8 mouse cellular contexts compared by ENCODE assay signal in the genomic region with DNA sequence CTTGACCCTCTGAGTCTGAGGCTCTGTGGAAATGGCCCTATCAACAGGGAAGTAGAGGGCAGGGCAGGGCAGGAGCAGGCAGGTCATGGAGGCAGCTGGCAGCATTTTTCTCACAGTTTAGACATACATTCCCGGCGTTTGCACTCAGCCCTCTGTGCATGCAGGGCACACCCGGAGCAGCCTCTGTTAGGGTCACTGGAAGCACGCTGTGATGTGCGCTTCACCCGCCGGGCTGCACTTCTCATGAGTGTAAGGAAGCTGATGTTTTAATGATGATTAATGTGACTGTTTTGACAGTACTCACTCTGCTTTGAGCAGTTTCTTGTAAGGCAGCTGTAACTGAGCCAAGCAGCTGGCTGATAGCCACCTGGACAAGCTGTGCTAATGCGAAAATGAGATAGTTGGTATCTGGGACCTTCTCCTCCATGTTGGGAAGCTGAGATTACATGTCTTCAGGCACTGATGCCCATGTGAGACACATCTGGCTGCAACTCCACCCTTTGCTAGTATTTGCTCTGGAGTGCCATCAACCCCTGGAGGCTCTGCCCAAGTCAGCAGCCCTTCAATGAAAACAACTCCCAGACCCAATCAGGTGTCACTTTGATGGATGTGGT.
DNase-seq lines count a peak whose midpoint lies in the region; ATAC-seq and TF ChIP-seq lines count a peak whose summit lies in the region.
"Had no signal": no experiment of that assay in that cellular context is flagged by ENCODE, and none has a peak within 500 bp of the region (broad histone marks: within the 10 kb centered on the region; RNA-seq: fewer than 3 reads in every experiment).

No protein-coding gene starts in this region.

- H3K27ac ChIP-seq in limb, embryonic 11.5 days (replicated peaks; ENCODE audit: low read depth, low read length) = no peak overlapping the region
- no peak overlapping the region for H3K27ac ChIP-seq in limb, embryonic 10.5 days
- H3K27ac ChIP-seq in embryonic facial prominence, embryonic 15.5 days (replicated peaks) = peak overlapping the region; percentile 44; the same call in 1 of the 2 replicates
- H3K27ac ChIP-seq in liver, postnatal 0 days (ENCODE audit: low read depth) = peak overlapping the region; percentile 97

- no peaks in the 10 kb centered on the region for H3K9me3 ChIP-seq in limb, embryonic 11.5 days (ENCODE audit: control insufficient read depth, low read length)
- no peaks in the 10 kb centered on the region for H3K9me3 ChIP-seq in limb, embryonic 10.5 days (replicated peaks)
- no peaks in the 10 kb centered on the region for H3K9me3 ChIP-seq in embryonic facial prominence, embryonic 15.5 days (replicated peaks)
- no peaks in the 10 kb centered on the region for H3K9me3 ChIP-seq in liver, postnatal 0 days (ENCODE audit: low read length)

- H3K27me3 ChIP-seq in limb, embryonic 11.5 days (ENCODE audit: control insufficient read depth, insufficient read depth, low read length) = no peaks in the 10 kb centered on the region
- H3K27me3 ChIP-seq in limb, embryonic 10.5 days (ENCODE audit: low read depth, poor library complexity, severe bottlenecking) = no peaks in the 10 kb centered on the region
- no peaks in the 10 kb centered on the region for H3K27me3 ChIP-seq in embryonic facial prominence, embryonic 15.5 days
- H3K27me3 ChIP-seq in liver, postnatal 0 days (ENCODE audit: insufficient read depth, low read length) = no peaks in the 10 kb centered on the region

- peak; percentile 36 for DNase-seq in limb, embryonic 11.5 days (ENCODE audit: low spot score)
- no peak for DNase-seq in limb, embryonic 10.5 days (ENCODE audit: low spot score)
- peak; percentile 27 for DNase-seq in R1 (ENCODE audit: low read depth, low spot score)
- DNase-seq in liver, postnatal 0 days = peak; percentile 79
- no peak for DNase-seq in frontal cortex, adult 2 months (ENCODE audit: extremely low spot score in 1 of 2, low spot score in 1 of 2)
- no peak for DNase-seq in left cerebral cortex, adult 9 months (ENCODE audit: low spot score in 2 of 2)
- DNase-seq: adrenal gland, adult 2 months had no signal

- H3K4me1 ChIP-seq in limb, embryonic 11.5 days (ENCODE audit: control insufficient read depth, insufficient read depth, low read length) = 0 out of 2 replicates have a peak, but pooled peaks cover 2% of the 10 kb centered on the region
- H3K4me1 ChIP-seq in limb, embryonic 10.5 days = peaks cover 23% of the 10 kb centered on the region
- peaks cover 20% of the 10 kb centered on the region for H3K4me1 ChIP-seq in embryonic facial prominence, embryonic 15.5 days
- H3K4me1 ChIP-seq in liver, postnatal 0 days (ENCODE audit: insufficient read depth) = peaks cover 40% of the 10 kb centered on the region

- TF ChIP-seq EP300 in liver, postnatal 0 days (IDR thresholded peaks at IDR 0.05; ENCODE audit: low read depth) = peak; percentile 100

- no peak overlapping the region for H3K4me3 ChIP-seq in limb, embryonic 11.5 days (ENCODE audit: low read depth, low read length)
- no peak overlapping the region for H3K4me3 ChIP-seq in limb, embryonic 10.5 days
- H3K4me3 ChIP-seq in embryonic facial prominence, embryonic 15.5 days (replicated peaks) = no peak overlapping the region
- H3K4me3 ChIP-seq in liver, postnatal 0 days (ENCODE audit: low read depth, low read length) = no peak overlapping the region

- no peak for ATAC-seq in limb, embryonic 11.5 days (ENCODE audit: insufficient number of reproducible peaks, low FRiP score, low TSS enrichment, low read depth)
- no peak for ATAC-seq in embryonic facial prominence, embryonic 15.5 days (ENCODE audit: insufficient number of reproducible peaks, low FRiP score, low TSS enrichment, low read depth)
- ATAC-seq in liver, postnatal 0 days = peak; percentile 94

- 17% methylated on average over 8 of the region's 8 CpGs for WGBS in limb, embryonic 11.5 days
- 18% methylated on average over 8 of the region's 8 CpGs for WGBS in limb, embryonic 10.5 days
- 41% methylated on average over 8 of the region's 8 CpGs for WGBS in embryonic facial prominence, embryonic 15.5 days
- 33% methylated on average over 8 of the region's 8 CpGs for WGBS in liver, postnatal 0 days (ENCODE audit: insufficient replicate concordance)

- no peak overlapping the region for H3K4me2 ChIP-seq in limb, embryonic 11.5 days (ENCODE audit: low read depth, severe bottlenecking)
- H3K4me2 ChIP-seq in embryonic facial prominence, embryonic 15.5 days (replicated peaks) = no peak overlapping the region
- H3K4me2 ChIP-seq in liver, postnatal 0 days (ENCODE audit: low read depth, low read length) = peak overlapping the region; percentile 55

- peak; percentile 20 for TF ChIP-seq CTCF in liver, postnatal 0 days (IDR thresholded peaks at IDR 0.05; ENCODE audit: low read depth)

- no peak overlapping the region for H3K9ac ChIP-seq in limb, embryonic 11.5 days (ENCODE audit: low read length)
- H3K9ac ChIP-seq in embryonic facial prominence, embryonic 15.5 days = no peak overlapping the region
- H3K9ac ChIP-seq in liver, postnatal 0 days (replicated peaks) = peak overlapping the region; percentile 27; the same call in 1 of the 2 replicates

- no peaks in the 10 kb centered on the region for H3K36me3 ChIP-seq in limb, embryonic 11.5 days (ENCODE audit: control insufficient read depth, insufficient read depth, low read length)
- H3K36me3 ChIP-seq in limb, embryonic 10.5 days = no peaks in the 10 kb centered on the region
- no peaks in the 10 kb centered on the region for H3K36me3 ChIP-seq in embryonic facial prominence, embryonic 15.5 days
- H3K36me3 ChIP-seq in liver, postnatal 0 days (replicated peaks; ENCODE audit: insufficient read depth, low read length) = no peaks in the 10 kb centered on the region

Comparison
In these comparisons a context has a peak if more than half of its experiments do, and no peak if none do; other contexts are left out.
1. DNase-seq: peak in limb, embryonic 11.5 days (single experiment), R1 (single experiment) and liver, postnatal 0 days (single experiment); none in limb, embryonic 10.5 days (single experiment), frontal cortex, adult 2 months (0 of 2) and left cerebral cortex, adult 9 months (0 of 2).
2. H3K27ac ChIP-seq: peak in embryonic facial prominence, embryonic 15.5 days (single experiment) and liver, postnatal 0 days (single experiment); none in limb, embryonic 11.5 days (single experiment) and limb, embryonic 10.5 days (single experiment).